Mouse (Mus musculus): Measurements from ENCODE around the gene Pde11a. TPM values are rescaled to one million over a fixed set of nuclear protein-coding genes. Genes with fewer than 3 reads are reported as not detected.

The Pde11a gene
- polyA plus RNA-seq, 1 experiment from 2014 or later: not detected

GRCm38 (mm10) chr2:76050092-76050491 lies 288.5 kb downstream of the Pde11a start:
- WGBS: 73% methylated on average over 10 of the region's 10 CpGs
- H3K4me2 ChIP-seq: no peak overlapping the region
- no peaks in the 10 kb centered on the region for H3K9me3 ChIP-seq (ENCODE audit: control insufficient read depth, low read length)
- no peak for ATAC-seq (ENCODE audit: low FRiP score)
- no peak overlapping the region for H3K9ac ChIP-seq (ENCODE audit: low read length)
- no peak overlapping the region for H3K27ac ChIP-seq (ENCODE audit: low read depth, low read length)
- no peaks in the 10 kb centered on the region for H3K36me3 ChIP-seq (ENCODE audit: control insufficient read depth, insufficient read depth, low read length)
- no peak for DNase-seq (ENCODE audit: low spot score, missing footprints)
- H3K4me1 ChIP-seq (ENCODE audit: control insufficient read depth, insufficient read depth, low read length): peaks cover 3% of the 10 kb centered on the region; the same call in 1 of the 2 replicates
- no peak overlapping the region for H3K4me3 ChIP-seq (ENCODE audit: low read depth, low read length)
- H3K27me3 ChIP-seq (ENCODE audit: control insufficient read depth, insufficient read depth, low read length): no peaks in the 10 kb centered on the region

- no peak overlapping the region for H3K27ac ChIP-seq (ENCODE audit: low read depth, low read length)
- H3K4me3 ChIP-seq (ENCODE audit: low read depth, low read length): no peak overlapping the region
- no peak for ATAC-seq (ENCODE audit: low FRiP score)
- H3K4me2 ChIP-seq: no peak overlapping the region
- no peaks in the 10 kb centered on the region for H3K27me3 ChIP-seq (ENCODE audit: control insufficient read depth, insufficient read depth, low read length)
- no peak overlapping the region for H3K9ac ChIP-seq (ENCODE audit: low read length)
- no peaks in the 10 kb centered on the region for H3K36me3 ChIP-seq (ENCODE audit: control insufficient read depth, insufficient read depth, low read length)
- WGBS: 86% methylated on average over 8 of the region's 8 CpGs
- peaks cover 3% of the 10 kb centered on the region; the same call in 1 of the 2 replicates for H3K4me1 ChIP-seq (ENCODE audit: control insufficient read depth, insufficient read depth, low read length)
- DNase-seq (ENCODE audit: low spot score, missing footprints): no peak
- no peaks in the 10 kb centered on the region for H3K9me3 ChIP-seq (ENCODE audit: control insufficient read depth, low read length)
Observed at GRCm38 (mm10) chr2:76049529-76049928, 289.0 kb downstream of the Pde11a start.

GRCm38 (mm10) chr2:76047740-76048139 lies 290.8 kb downstream of the Pde11a start:
- no peaks in the 10 kb centered on the region for H3K27me3 ChIP-seq (ENCODE audit: control insufficient read depth, insufficient read depth, low read length)
- no peak for ATAC-seq (ENCODE audit: low FRiP score)
- no peak overlapping the region for H3K27ac ChIP-seq (ENCODE audit: low read depth, low read length)
- H3K4me2 ChIP-seq: no peak overlapping the region
- H3K4me1 ChIP-seq (ENCODE audit: control insufficient read depth, insufficient read depth, low read length): peaks cover 3% of the 10 kb centered on the region; the same call in 1 of the 2 replicates
- no peak overlapping the region for H3K9ac ChIP-seq (ENCODE audit: low read length)
- no peaks in the 10 kb centered on the region for H3K36me3 ChIP-seq (ENCODE audit: control insufficient read depth, insufficient read depth, low read length)
- WGBS: 91% methylated on average over 12 of the region's 12 CpGs
- H3K9me3 ChIP-seq (ENCODE audit: control insufficient read depth, low read length): no peaks in the 10 kb centered on the region
- DNase-seq (ENCODE audit: low spot score, missing footprints): no peak
- H3K4me3 ChIP-seq (ENCODE audit: low read depth, low read length): no peak overlapping the region

GRCm38 (mm10) chr2:76042210-76042609 lies 296.4 kb downstream of the Pde11a start:
- Histone ChIP-seq H3K4me2 (no peak overlapping the region), H3K36me3 (ENCODE audit: control insufficient read depth, insufficient read depth, low read length) (no peaks in the 10 kb centered on the region), H3K27ac (ENCODE audit: low read depth, low read length) (no peak overlapping the region), H3K4me3 (ENCODE audit: low read depth, low read length) (no peak overlapping the region), H3K9me3 (ENCODE audit: control insufficient read depth, low read length) (no peaks in the 10 kb centered on the region), H3K27me3 (ENCODE audit: control insufficient read depth, insufficient read depth, low read length) (no peaks in the 10 kb centered on the region), H3K4me1 (ENCODE audit: control insufficient read depth, insufficient read depth, low read length) (no peaks in the 10 kb centered on the region), H3K9ac (ENCODE audit: low read length) (no peak overlapping the region)
- DNase-seq (ENCODE audit: low spot score, missing footprints) (no peak), ATAC-seq (ENCODE audit: low FRiP score) (no peak)
- whole genome bisulfite sequencing: 88% methylated on average over 10 of the region's 10 CpGs

- DNase-seq (ENCODE audit: low spot score, missing footprints): no peak
- Histone ChIP-seq H3K27ac (ENCODE audit: low read depth, low read length) (no peak overlapping the region), H3K4me1 (ENCODE audit: control insufficient read depth, insufficient read depth, low read length) (no peaks in the 10 kb centered on the region), H3K9ac (ENCODE audit: low read length) (no peak overlapping the region), H3K4me2 (no peak overlapping the region), H3K4me3 (ENCODE audit: low read depth, low read length) (no peak overlapping the region), H3K36me3 (ENCODE audit: control insufficient read depth, insufficient read depth, low read length) (no peaks in the 10 kb centered on the region), H3K9me3 (ENCODE audit: control insufficient read depth, low read length) (no peaks in the 10 kb centered on the region), H3K27me3 (ENCODE audit: control insufficient read depth, insufficient read depth, low read length) (no peaks in the 10 kb centered on the region)
- WGBS: 96% methylated on average over 7 of the region's 7 CpGs
- no peak for ATAC-seq (ENCODE audit: low FRiP score)
Observed at GRCm38 (mm10) chr2:76040116-76040515, 298.5 kb downstream of the Pde11a start.

GRCm38 (mm10) chr2:76030080-76030479 lies 308.5 kb downstream of the Pde11a start:
- 22% methylated on average over 8 of the region's 8 CpGs for WGBS
- peak overlapping the region; percentile 9 for H3K9ac ChIP-seq (ENCODE audit: low read length)
- ATAC-seq (ENCODE audit: low FRiP score): peak; percentile 67
- H3K4me2 ChIP-seq: peak overlapping the region; percentile 13; the same call in 1 of the 2 replicates
- no peaks in the 10 kb centered on the region for H3K27me3 ChIP-seq (ENCODE audit: control insufficient read depth, insufficient read depth, low read length)
- H3K4me1 ChIP-seq (ENCODE audit: control insufficient read depth, insufficient read depth, low read length): peaks cover 20% of the 10 kb centered on the region
- DNase-seq (ENCODE audit: low spot score, missing footprints): peak; percentile 93
- H3K4me3 ChIP-seq (ENCODE audit: low read depth, low read length): no peak overlapping the region
- no peaks in the 10 kb centered on the region for H3K9me3 ChIP-seq (ENCODE audit: control insufficient read depth, low read length)
- no peaks in the 10 kb centered on the region for H3K36me3 ChIP-seq (ENCODE audit: control insufficient read depth, insufficient read depth, low read length)
- peak overlapping the region; percentile 64 for H3K27ac ChIP-seq (ENCODE audit: low read depth, low read length)

GRCm38 (mm10) chr2:76029081-76029901 lies 309.3 kb downstream of the Pde11a start:
- no peak overlapping the region for H3K4me3 ChIP-seq (ENCODE audit: low read depth, low read length)
- H3K27ac ChIP-seq (ENCODE audit: low read depth, low read length): peak overlapping the region; percentile 64
- no peaks in the 10 kb centered on the region for H3K36me3 ChIP-seq (ENCODE audit: control insufficient read depth, insufficient read depth, low read length)
- ATAC-seq (ENCODE audit: low FRiP score) (peak; percentile 89), DNase-seq (ENCODE audit: low spot score, missing footprints) (peak; percentile 94)
- WGBS: 24% methylated on average over 20 of the region's 20 CpGs
- no peaks in the 10 kb centered on the region for H3K9me3 ChIP-seq (ENCODE audit: control insufficient read depth, low read length)
- H3K4me2 ChIP-seq: peak overlapping the region; percentile 21
- peaks cover 20% of the 10 kb centered on the region for H3K4me1 ChIP-seq (ENCODE audit: control insufficient read depth, insufficient read depth, low read length)
- peak overlapping the region; percentile 9 for H3K9ac ChIP-seq (ENCODE audit: low read length)
- H3K27me3 ChIP-seq (ENCODE audit: control insufficient read depth, insufficient read depth, low read length): no peaks in the 10 kb centered on the region

GRCm38 (mm10) chr2:76016890-76017289 lies 321.7 kb downstream of the Pde11a start:
- Histone ChIP-seq H3K9ac (ENCODE audit: low read length) (peak overlapping the region; percentile 30), H3K4me3 (ENCODE audit: low read depth, low read length) (no peak overlapping the region), H3K36me3 (ENCODE audit: control insufficient read depth, insufficient read depth, low read length) (no peaks in the 10 kb centered on the region), H3K4me2 (no peak overlapping the region), H3K4me1 (ENCODE audit: control insufficient read depth, insufficient read depth, low read length) (peaks cover 6% of the 10 kb centered on the region), H3K27me3 (ENCODE audit: control insufficient read depth, insufficient read depth, low read length) (no peaks in the 10 kb centered on the region), H3K9me3 (ENCODE audit: control insufficient read depth, low read length) (no peaks in the 10 kb centered on the region), H3K27ac (ENCODE audit: low read depth, low read length) (peak overlapping the region; percentile 14; the same call in 1 of the 2 replicates)
- ATAC-seq (ENCODE audit: low FRiP score) (peak; percentile 33; the same call in 1 of the 2 replicates), DNase-seq (ENCODE audit: low spot score, missing footprints) (no peak)
- 3% methylated on average over 7 of the region's 7 CpGs for WGBS

GRCm38 (mm10) chr2:76016136-76016535 lies 322.4 kb downstream of the Pde11a start:
- WGBS: 77% methylated on average over 8 of the region's 8 CpGs
- Histone ChIP-seq H3K4me3 (ENCODE audit: low read depth, low read length) (no peak overlapping the region), H3K27ac (ENCODE audit: low read depth, low read length) (no peak overlapping the region), H3K27me3 (ENCODE audit: control insufficient read depth, insufficient read depth, low read length) (no peaks in the 10 kb centered on the region), H3K9me3 (ENCODE audit: control insufficient read depth, low read length) (no peaks in the 10 kb centered on the region), H3K4me2 (no peak overlapping the region), H3K4me1 (ENCODE audit: control insufficient read depth, insufficient read depth, low read length) (peaks cover 6% of the 10 kb centered on the region), H3K36me3 (ENCODE audit: control insufficient read depth, insufficient read depth, low read length) (no peaks in the 10 kb centered on the region), H3K9ac (ENCODE audit: low read length) (no peak overlapping the region)
- DNase-seq (ENCODE audit: low spot score, missing footprints) (no peak), ATAC-seq (ENCODE audit: low FRiP score) (no peak)

All from midbrain, embryonic 11.5 days (tissue).